Mouse (Mus musculus) spleen, postnatal 14 days (tissue): ENCODE measurements at regions not wholly inside any gene's neighbourhood (a gene's known extent, or its start where the extent isn't known, plus 50 kb on each side); places are given as distances from the start of the nearest gene placed in this dataset.
"Not testable (repeated sequence)": the region's sequence is repeated elsewhere in the genome, so short reads cannot be mapped to it uniquely, and the experiment has no call there.

Experiments
- DNase-seq, 2 experiments: peaks; one replicate each; pipeline ENCODE4 v3.0.0; 2021 to 2022; ENCODE audit warnings: low spot score in 2 of 2

GRCm38 (mm10) chr2:51682177-51682576 is 54.9 kb downstream of the Tas2r134 start:
- DNase-seq = no peak

GRCm38 (mm10) chr2:51682745-51683144 is 55.4 kb downstream of the Tas2r134 start:
- DNase-seq = no peak

GRCm38 (mm10) chr2:51705110-51705509 is 77.8 kb downstream of the Tas2r134 start:
- DNase-seq = no peak

- DNase-seq = no peak
Measured at GRCm38 (mm10) chr2:51708701-51709100, 81.4 kb downstream of the Tas2r134 start.

- DNase-seq = no peak
Measured at GRCm38 (mm10) chr2:51712611-51713010, 85.3 kb downstream of the Tas2r134 start.

GRCm38 (mm10) chr2:51730805-51731204 is 103.5 kb downstream of the Tas2r134 start:
- no peak for DNase-seq

- no peak for DNase-seq
Measured at GRCm38 (mm10) chr2:51731703-51732102, 104.4 kb downstream of the Tas2r134 start.

GRCm38 (mm10) chr2:51732355-51732754 is 105.0 kb downstream of the Tas2r134 start:
- DNase-seq = no peak

GRCm38 (mm10) chr2:51733218-51733617 is 105.9 kb downstream of the Tas2r134 start:
- DNase-seq = no peak

GRCm38 (mm10) chr2:51736452-51736851 is 109.1 kb downstream of the Tas2r134 start:
- no peak for DNase-seq

- DNase-seq = no peak
Measured at GRCm38 (mm10) chr2:51747675-51748319, 120.5 kb downstream of the Tas2r134 start.

- DNase-seq = no peak
Measured at GRCm38 (mm10) chr2:51749247-51749646, 121.9 kb downstream of the Tas2r134 start.

- no peak for DNase-seq
Measured at GRCm38 (mm10) chr2:51752941-51753564, 125.7 kb downstream of the Tas2r134 start.

- no peak for DNase-seq
Measured at GRCm38 (mm10) chr2:51753565-51754031, 126.3 kb downstream of the Tas2r134 start.

GRCm38 (mm10) chr2:51757361-51757760 is 130.1 kb downstream of the Tas2r134 start:
- DNase-seq = no peak

GRCm38 (mm10) chr2:51758093-51758492 is 130.8 kb downstream of the Tas2r134 start:
- DNase-seq = no peak

GRCm38 (mm10) chr2:51762866-51763265 is 135.6 kb downstream of the Tas2r134 start:
- DNase-seq = no peak

GRCm38 (mm10) chr2:51767507-51768135 is 140.3 kb downstream of the Tas2r134 start:
- no peak for DNase-seq

- no peak for DNase-seq
Measured at GRCm38 (mm10) chr2:51768298-51769271, 141.3 kb downstream of the Tas2r134 start.

- no peak for DNase-seq
Measured at GRCm38 (mm10) chr2:51785169-51785568, 149.8 kb downstream of the Rbm43 start.

- DNase-seq = no peak
Measured at GRCm38 (mm10) chr2:51788896-51789295, 146.1 kb downstream of the Rbm43 start.

- not testable (repeated sequence) for DNase-seq
Measured at GRCm38 (mm10) chr2:51793291-51793690, 141.7 kb downstream of the Rbm43 start.
